Mouse (Mus musculus) forebrain, embryonic 10.5 days (tissue): ENCODE data around the gene Neu2. TPM values are rescaled to one million over a fixed set of nuclear protein-coding genes. Genes with fewer than 3 reads are reported as not detected.

Source experiments
- DNase-seq: peaks from one replicate; pipeline ENCODE4 v3.0.0-alpha.2; 2017; ENCODE audit warnings: low spot score; ENCODE audit errors: extremely low spot score
- H3K27ac ChIP-seq: fragments of 300-500 bp; sonication (generic); 2 replicates; pipeline ENCODE4 v1.5.1; 2016; ENCODE audit warnings: mild to moderate bottlenecking
- H3K27me3 ChIP-seq: fragments of 300-500 bp; sonication (generic); 2 replicates; pipeline ENCODE4 v1.6.1; 2016; ENCODE audit warnings: mild to moderate bottlenecking; ENCODE audit not compliant: poor library complexity, severe bottlenecking
- H3K36me3 ChIP-seq: fragments of 300-500 bp; sonication (generic); replicated peaks from 2 replicates; pipeline ENCODE4 v1.6.1; 2016; ENCODE audit warnings: mild to moderate bottlenecking, moderate library complexity
- H3K4me1 ChIP-seq: fragments of 300-500 bp; sonication (generic); 2 replicates; pipeline ENCODE4 v1.6.1; 2016
- H3K4me3 ChIP-seq: fragments of 300-500 bp; sonication (generic); 2 replicates; pipeline ENCODE4 v1.5.1; 2016; ENCODE audit warnings: mild to moderate bottlenecking, moderate library complexity
- H3K9me3 ChIP-seq: fragments of 300-500 bp; sonication (generic); 2 replicates; pipeline ENCODE4 v1.6.1; 2016; ENCODE audit warnings: mild to moderate bottlenecking, moderate library complexity
- WGBS: fragments of 180-500 bp; shearing (Covaris S2); methylation state at CpG from one replicate; pipeline ENCODE4 v1.1.7; 2016; 5-methylcytosine and 5-hydroxymethylcytosine counted together
- polyA plus RNA-seq: library from polyadenylated mRNA; unstranded; fragments of >200 nt; fragmentation: Nextera tagmentation; extraction: Ambion mirVana; gene quantifications from 2 replicates; pipeline ENCODE4 v1.2.1, GENCODE M21; 2016

Neu2 gene
- polyA plus RNA-seq, 1 experiment from 2014 or later: not detected

GRCm38 (mm10) chr1:87601801-87602200, 92.1 kb downstream of the Neu2 start:
- H3K27me3 ChIP-seq: no peaks in the 10 kb centered on the region
- H3K4me1 ChIP-seq: peaks cover 7% of the 10 kb centered on the region; the same call in 1 of the 2 replicates
- no peaks in the 10 kb centered on the region for H3K9me3 ChIP-seq
- no peaks in the 10 kb centered on the region for H3K36me3 ChIP-seq
- H3K27ac ChIP-seq: no peak overlapping the region
- WGBS: 83% methylated on average over 2 of the region's 2 CpGs
- no peak for DNase-seq
- H3K4me3 ChIP-seq: no peak overlapping the region

DNA sequence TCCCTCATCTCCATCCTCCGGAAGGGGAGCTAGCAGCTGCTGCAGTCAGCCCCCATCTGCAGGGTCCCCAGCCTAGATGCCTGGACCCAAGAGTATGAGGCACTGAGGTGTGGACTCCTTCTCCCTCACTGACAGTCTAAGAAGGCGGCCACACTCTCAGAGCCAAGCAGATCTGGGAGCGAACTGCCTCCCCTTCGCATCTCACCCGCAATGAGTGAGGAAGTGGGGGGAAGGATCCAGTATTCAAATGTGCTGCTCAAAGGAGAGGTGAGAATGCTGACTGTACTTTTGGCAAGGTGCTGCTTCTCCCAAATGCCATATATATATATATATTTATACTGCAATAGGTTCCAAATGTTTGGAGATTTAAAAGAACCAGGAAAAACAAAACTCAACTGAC, 93.7 kb downstream of the Neu2 start:
- Histone ChIP-seq H3K4me1 (peaks cover 7% of the 10 kb centered on the region; the same call in 1 of the 2 replicates), H3K9me3 (no peaks in the 10 kb centered on the region), H3K4me3 (no peak overlapping the region), H3K27ac (no peak overlapping the region), H3K27me3 (no peaks in the 10 kb centered on the region), H3K36me3 (no peaks in the 10 kb centered on the region)
- DNase-seq: no peak
- 87% methylated on average over 5 of the region's 5 CpGs for WGBS

GRCm38 (mm10) chr1:87605296-87605695, 95.6 kb downstream of the Neu2 start:
- Histone ChIP-seq H3K9me3 (no peaks in the 10 kb centered on the region), H3K36me3 (no peaks in the 10 kb centered on the region), H3K4me3 (no peak overlapping the region), H3K4me1 (no peaks in the 10 kb centered on the region), H3K27me3 (no peaks in the 10 kb centered on the region), H3K27ac (no peak overlapping the region)
- WGBS: 88% methylated on average over 2 of the region's 2 CpGs
- DNase-seq: no peak

GRCm38 (mm10) chr1:87607385-87608091, 97.8 kb downstream of the Neu2 start:
- no peaks in the 10 kb centered on the region for H3K9me3 ChIP-seq
- H3K27me3 ChIP-seq: no peaks in the 10 kb centered on the region
- no peaks in the 10 kb centered on the region for H3K4me1 ChIP-seq
- no peak overlapping the region for H3K4me3 ChIP-seq
- H3K36me3 ChIP-seq: no peaks in the 10 kb centered on the region
- no peak for DNase-seq
- H3K27ac ChIP-seq: no peak overlapping the region
- WGBS: 86% methylated on average over 21 of the region's 21 CpGs

DNA sequence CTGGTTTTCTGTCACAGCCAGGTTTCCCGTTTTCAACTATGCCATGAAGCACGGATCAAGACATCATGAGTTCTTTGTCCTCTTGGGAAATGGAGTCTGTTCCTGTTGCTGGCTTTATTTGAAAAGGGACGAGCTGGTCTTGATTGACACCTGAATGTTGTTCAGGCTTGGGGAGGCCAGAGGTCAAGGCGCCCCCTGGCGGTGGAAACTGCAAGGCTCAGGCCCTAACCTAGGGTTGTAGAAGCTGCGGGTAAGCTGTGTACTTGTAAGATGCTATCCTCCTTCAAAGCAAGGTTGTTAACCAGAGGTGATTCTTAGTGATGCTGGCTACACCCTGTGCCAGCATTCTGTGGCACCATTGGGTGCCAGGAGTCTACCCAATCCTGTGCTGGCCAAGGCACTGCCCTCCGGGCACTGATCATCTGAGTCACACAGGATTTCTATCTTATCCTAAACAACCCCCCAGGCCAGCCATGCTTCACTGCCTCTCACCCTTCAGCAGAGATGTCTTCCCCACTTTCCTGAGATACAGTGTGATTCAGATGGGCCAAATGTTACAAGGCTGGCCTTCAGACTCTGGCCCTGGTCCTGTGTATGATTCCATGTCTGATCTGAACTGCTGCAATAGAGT, 98.8 kb downstream of the Neu2 start:
- WGBS: 32% methylated on average over 7 of the region's 7 CpGs
- Histone ChIP-seq H3K9me3 (no peaks in the 10 kb centered on the region), H3K27me3 (no peaks in the 10 kb centered on the region), H3K4me1 (no peaks in the 10 kb centered on the region), H3K27ac (no peak overlapping the region), H3K36me3 (no peaks in the 10 kb centered on the region), H3K4me3 (no peak overlapping the region)
- peak; percentile 56 for DNase-seq

GRCm38 (mm10) chr1:87614576-87615295, 105.0 kb downstream of the Neu2 start:
- H3K27me3 ChIP-seq: no peaks in the 10 kb centered on the region
- no peak overlapping the region for H3K27ac ChIP-seq
- H3K9me3 ChIP-seq: no peaks in the 10 kb centered on the region
- 95% methylated on average over 2 of the region's 2 CpGs for WGBS
- no peaks in the 10 kb centered on the region for H3K36me3 ChIP-seq
- H3K4me3 ChIP-seq: no peak overlapping the region
- no peak for DNase-seq
- H3K4me1 ChIP-seq: no peaks in the 10 kb centered on the region

GRCm38 (mm10) chr1:87620211-87620668, 110.6 kb downstream of the Neu2 start, which contains the start of gene Inpp5d:
Inpp5d (plus strand) TSS chr1:87620312.
- Histone ChIP-seq H3K36me3 (no peaks in the 10 kb centered on the region), H3K9me3 (no peaks in the 10 kb centered on the region), H3K27ac (peak within 1 kb of the TSS; percentile 56), H3K4me3 (peak within 1 kb of the TSS; percentile 22; the same call in 1 of the 2 replicates), H3K27me3 (no peaks in the 10 kb centered on the region), H3K4me1 (0 out of 2 replicates have a peak, but pooled peaks cover 4% of the 10 kb centered on the region)
- no peak for DNase-seq
- 93% methylated on average over 12 of the region's 12 CpGs for WGBS

- WGBS: 90% methylated on average over 6 of the region's 6 CpGs
- Histone ChIP-seq H3K4me1 (0 out of 2 replicates have a peak, but pooled peaks cover 4% of the 10 kb centered on the region), H3K9me3 (no peaks in the 10 kb centered on the region), H3K27me3 (no peaks in the 10 kb centered on the region), H3K36me3 (no peaks in the 10 kb centered on the region), H3K27ac (peak overlapping the region; percentile 56), H3K4me3 (peak overlapping the region; percentile 22; the same call in 1 of the 2 replicates)
- no peak for DNase-seq
Observed at GRCm38 (mm10) chr1:87620693-87621092, 111.0 kb downstream of the Neu2 start.

DNA sequence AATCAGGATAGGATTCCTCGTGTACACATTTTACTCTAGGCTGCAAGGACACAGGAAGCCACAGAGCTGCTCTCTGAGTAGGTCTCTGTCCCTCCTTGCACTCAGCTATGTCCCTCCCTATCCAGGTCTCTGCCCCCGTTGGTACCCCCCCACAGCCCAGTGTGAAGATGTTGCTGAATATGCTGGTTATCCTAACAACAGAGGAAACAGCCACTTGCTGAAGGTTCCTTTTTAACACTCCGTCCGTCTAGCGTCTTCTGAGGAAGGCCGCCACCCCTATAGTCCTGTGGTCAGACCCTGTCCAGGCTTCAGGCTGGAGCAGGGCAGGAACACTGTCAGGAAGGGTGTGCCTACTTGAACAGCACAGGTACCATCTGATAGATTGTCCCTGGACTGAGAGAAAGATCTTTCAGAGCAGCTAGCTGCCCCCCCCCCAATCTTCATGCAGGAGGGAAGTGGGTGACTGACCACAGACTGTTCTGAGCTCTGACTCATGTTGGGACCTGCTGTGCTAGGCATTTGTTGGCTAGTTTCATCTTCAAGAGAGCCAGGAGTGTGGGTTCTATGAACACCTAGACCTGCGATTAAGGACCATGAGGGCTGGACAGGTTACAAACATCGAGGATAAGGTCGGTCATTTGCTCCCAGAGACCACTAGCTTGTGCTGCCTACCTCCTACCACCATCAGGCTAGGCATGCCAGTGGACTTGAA, 111.6 kb downstream of the Neu2 start:
- no peak for DNase-seq
- 81% methylated on average over 9 of the region's 9 CpGs for WGBS
- no peaks in the 10 kb centered on the region for H3K27me3 ChIP-seq
- no peaks in the 10 kb centered on the region for H3K9me3 ChIP-seq
- H3K36me3 ChIP-seq: no peaks in the 10 kb centered on the region
- H3K4me1 ChIP-seq: 0 out of 2 replicates have a peak, but pooled peaks cover 4% of the 10 kb centered on the region
- H3K27ac ChIP-seq: no peak overlapping the region
- H3K4me3 ChIP-seq: 0 out of 2 replicates have a peak overlapping the region, but pooled peaks have one; percentile 22

DNA sequence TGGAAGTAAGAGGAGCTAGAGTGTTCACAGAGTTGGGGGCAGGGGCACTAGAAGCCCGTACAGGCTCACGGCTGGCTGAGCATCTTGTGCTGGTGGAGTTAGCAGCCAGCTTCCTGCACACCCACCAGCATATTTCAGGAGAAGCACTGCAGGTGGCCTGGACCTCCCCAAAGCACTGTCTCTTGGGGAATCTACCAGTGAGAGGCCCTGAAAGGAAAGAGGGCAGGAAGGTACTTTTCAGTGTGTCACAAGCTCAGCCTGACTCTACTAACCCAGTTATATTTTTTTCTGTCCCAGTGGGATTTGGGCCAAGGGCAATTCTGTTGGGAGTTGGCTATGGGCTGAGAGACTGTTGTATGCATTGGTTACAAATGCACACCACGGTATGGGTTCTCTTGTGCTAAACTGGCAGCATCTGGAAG, 112.2 kb downstream of the Neu2 start:
- Histone ChIP-seq H3K27me3 (no peaks in the 10 kb centered on the region), H3K36me3 (no peaks in the 10 kb centered on the region), H3K4me1 (0 out of 2 replicates have a peak, but pooled peaks cover 4% of the 10 kb centered on the region), H3K4me3 (no peak overlapping the region), H3K9me3 (no peaks in the 10 kb centered on the region), H3K27ac (no peak overlapping the region)
- no peak for DNase-seq
- 78% methylated on average over 3 of the region's 3 CpGs for WGBS

DNA sequence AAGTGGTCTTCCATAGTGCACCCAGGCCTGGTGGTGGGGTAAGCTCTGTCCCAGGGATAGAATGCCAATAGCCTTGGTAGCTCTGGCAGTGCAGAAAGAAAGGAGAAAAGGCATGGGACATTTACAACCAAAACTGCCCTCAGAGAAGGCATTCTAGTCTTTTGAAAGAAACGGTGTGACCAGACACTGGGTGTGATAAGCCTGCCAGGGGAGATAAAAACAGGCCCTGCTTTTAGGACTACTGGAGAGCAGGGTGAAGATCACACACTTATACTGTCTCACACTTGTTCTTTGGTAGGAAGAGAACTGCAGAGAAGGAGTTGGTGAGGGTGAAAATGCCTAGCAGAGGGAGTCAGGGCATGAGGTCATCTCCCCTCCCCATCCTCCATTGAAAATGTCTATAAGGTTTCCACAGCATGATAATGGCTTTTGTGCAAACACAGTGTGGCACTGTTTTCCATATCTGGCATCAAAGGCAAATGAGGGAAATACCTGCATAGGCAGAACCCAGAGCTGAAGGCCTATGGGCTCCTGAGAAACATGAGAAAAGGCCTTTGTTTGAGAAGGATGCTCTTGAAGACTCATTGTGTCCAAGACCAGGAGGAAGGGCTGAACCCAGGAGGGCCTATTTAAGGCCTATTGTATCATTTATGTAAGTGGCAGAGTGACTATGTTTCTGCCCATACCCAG, 114.4 kb downstream of the Neu2 start:
- no peak overlapping the region for H3K27ac ChIP-seq
- WGBS: 98% methylated on average over 1 of the region's 1 CpGs
- DNase-seq: no peak
- no peaks in the 10 kb centered on the region for H3K9me3 ChIP-seq
- no peaks in the 10 kb centered on the region for H3K36me3 ChIP-seq
- no peaks in the 10 kb centered on the region for H3K27me3 ChIP-seq
- no peak overlapping the region for H3K4me3 ChIP-seq
- H3K4me1 ChIP-seq: 0 out of 2 replicates have a peak, but pooled peaks cover 4% of the 10 kb centered on the region

DNA sequence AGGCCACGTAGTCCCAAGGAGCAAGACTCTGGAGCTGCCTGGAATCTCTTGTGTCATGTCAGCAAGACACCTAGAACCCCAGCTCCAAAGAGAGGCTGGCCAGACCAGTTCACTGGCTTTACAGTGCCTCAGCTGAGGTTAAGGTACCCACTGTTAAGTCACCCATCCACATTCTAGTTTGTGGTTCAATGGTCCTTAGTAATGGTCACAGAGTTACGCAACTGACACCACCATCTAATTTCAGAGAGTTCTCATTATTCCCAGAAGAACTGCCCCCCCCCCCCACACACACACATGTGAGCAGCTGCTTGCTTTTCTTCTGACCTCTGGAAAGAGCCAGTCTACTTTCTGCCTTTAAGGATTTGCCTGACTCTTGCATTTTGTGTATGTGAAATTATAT, 115.1 kb downstream of the Neu2 start:
- 85% methylated on average over 2 of the region's 2 CpGs for WGBS
- H3K27me3 ChIP-seq: no peaks in the 10 kb centered on the region
- DNase-seq: no peak

More for the DNA sequence above, 115.1 kb downstream of the Neu2 start:
- Histone ChIP-seq H3K4me1 (0 out of 2 replicates have a peak, but pooled peaks cover 4% of the 10 kb centered on the region), H3K4me3 (no peak overlapping the region), H3K9me3 (no peaks in the 10 kb centered on the region), H3K36me3 (no peaks in the 10 kb centered on the region), H3K27ac (no peak overlapping the region)
